Mouse (Mus musculus): Measurements from ENCODE around the gene Abcd1. TPM values are rescaled to one million over a fixed set of nuclear protein-coding genes. Genes with fewer than 3 reads are reported as not detected.
"Not testable (repeated sequence)": the region's sequence is repeated elsewhere in the genome, so short reads cannot be mapped to it uniquely, and the experiment has no call there.

Gene Abcd1
- polyA plus RNA-seq, 1 experiment from 2014 or later, result 10.9 TPM

GRCm38 (mm10) chrX:73715476-73716108 is 805 bp upstream of the Abcd1 start:
- Histone ChIP-seq H3K4me3 (peak overlapping the region; percentile 62), H3K9me3 (replicated peaks) (0 out of 2 replicates have a peak, but pooled peaks cover 3% of the 10 kb centered on the region), H3K27ac (replicated peaks) (peak overlapping the region; percentile 86), H3K27me3 (ENCODE audit: low read depth, poor library complexity, severe bottlenecking) (peaks cover 10% of the 10 kb centered on the region), H3K4me1 (peaks cover 37% of the 10 kb centered on the region), H3K36me3 (peaks cover 31% of the 10 kb centered on the region)
- DNase-seq (ENCODE audit: low spot score), result peak; percentile 13
- WGBS, result 26% methylated on average over 21 of the region's 21 CpGs

GRCm38 (mm10) chrX:73716709-73717545 is 530 bp downstream of the Abcd1 start:
- peak overlapping the region; percentile 62 for H3K4me3 ChIP-seq
- H3K9me3 ChIP-seq (replicated peaks), result 0 out of 2 replicates have a peak, but pooled peaks cover 3% of the 10 kb centered on the region
- DNase-seq (ENCODE audit: low spot score), result no peak
- 34% methylated on average over 30 of the region's 30 CpGs for WGBS
- H3K27ac ChIP-seq (replicated peaks), result peak overlapping the region; percentile 86
- peaks cover 13% of the 10 kb centered on the region for H3K27me3 ChIP-seq (ENCODE audit: low read depth, poor library complexity, severe bottlenecking)
- peaks cover 37% of the 10 kb centered on the region for H3K4me1 ChIP-seq
- peaks cover 20% of the 10 kb centered on the region for H3K36me3 ChIP-seq

GRCm38 (mm10) chrX:73717667-73718066 is 1.3 kb downstream of the Abcd1 start:
- Histone ChIP-seq H3K27me3 (ENCODE audit: low read depth, poor library complexity, severe bottlenecking) (peaks cover 13% of the 10 kb centered on the region), H3K4me3 (peak overlapping the region; percentile 62), H3K9me3 (replicated peaks) (0 out of 2 replicates have a peak, but pooled peaks cover 3% of the 10 kb centered on the region), H3K36me3 (peaks cover 13% of the 10 kb centered on the region), H3K27ac (replicated peaks) (no peak overlapping the region), H3K4me1 (peaks cover 37% of the 10 kb centered on the region)
- 79% methylated on average over 11 of the region's 11 CpGs for WGBS
- DNase-seq (ENCODE audit: low spot score), result no peak

- no peak overlapping the region for H3K27ac ChIP-seq (replicated peaks)
- peaks cover 11% of the 10 kb centered on the region for H3K36me3 ChIP-seq
- H3K4me3 ChIP-seq, result 0 out of 2 replicates have a peak overlapping the region, but pooled peaks have one; percentile 2
- no peak for DNase-seq (ENCODE audit: low spot score)
- WGBS, result 63% methylated on average over 3 of the region's 3 CpGs
- H3K27me3 ChIP-seq (ENCODE audit: low read depth, poor library complexity, severe bottlenecking), result peaks cover 13% of the 10 kb centered on the region
- H3K4me1 ChIP-seq, result peaks cover 37% of the 10 kb centered on the region
- 0 out of 2 replicates have a peak, but pooled peaks cover 3% of the 10 kb centered on the region for H3K9me3 ChIP-seq (replicated peaks)
These were observed 1.9 kb downstream of the Abcd1 start for GRCm38 (mm10) chrX:73718271-73718670.

- no peak for DNase-seq (ENCODE audit: low spot score)
- H3K36me3 ChIP-seq, result peaks cover 6% of the 10 kb centered on the region
These were observed 2.4 kb downstream of the Abcd1 start for GRCm38 (mm10) chrX:73718686-73719362.

GRCm38 (mm10) chrX:73730908-73731307 is 14.5 kb downstream of the Abcd1 start:
- H3K4me1 ChIP-seq, result no peaks in the 10 kb centered on the region
- no peak overlapping the region for H3K4me3 ChIP-seq
- H3K27ac ChIP-seq (replicated peaks), result no peak overlapping the region
- no peaks in the 10 kb centered on the region for H3K27me3 ChIP-seq (ENCODE audit: low read depth, poor library complexity, severe bottlenecking)
- no peak for DNase-seq (ENCODE audit: low spot score)
- WGBS, result 43% methylated on average over 1 of the region's 1 CpGs
- no peaks in the 10 kb centered on the region for H3K9me3 ChIP-seq (replicated peaks)
- peaks cover 7% of the 10 kb centered on the region; the same call in 1 of the 2 replicates for H3K36me3 ChIP-seq

More at GRCm38 (mm10) chrX:73718686-73719362, 2.4 kb downstream of the Abcd1 start:
- 0 out of 2 replicates have a peak, but pooled peaks cover 3% of the 10 kb centered on the region for H3K9me3 ChIP-seq (replicated peaks)
- peaks cover 13% of the 10 kb centered on the region for H3K27me3 ChIP-seq (ENCODE audit: low read depth, poor library complexity, severe bottlenecking)
- peaks cover 37% of the 10 kb centered on the region for H3K4me1 ChIP-seq
- H3K4me3 ChIP-seq, result no peak overlapping the region
- WGBS, result 69% methylated on average over 5 of the region's 5 CpGs
- no peak overlapping the region for H3K27ac ChIP-seq (replicated peaks)

GRCm38 (mm10) chrX:73738155-73738554 is 21.8 kb downstream of the Abcd1 start:
- Histone ChIP-seq H3K27ac (replicated peaks) (no peak overlapping the region), H3K27me3 (ENCODE audit: low read depth, poor library complexity, severe bottlenecking) (no peaks in the 10 kb centered on the region; the same call in 1 of the 2 replicates), H3K4me3 (no peak overlapping the region), H3K36me3 (no peaks in the 10 kb centered on the region), H3K9me3 (replicated peaks) (no peaks in the 10 kb centered on the region), H3K4me1 (no peaks in the 10 kb centered on the region)
- WGBS, result 58% methylated on average over 1 of the region's 1 CpGs
- no peak for DNase-seq (ENCODE audit: low spot score)

- WGBS, result 74% methylated on average over 5 of the region's 5 CpGs
- Histone ChIP-seq H3K9me3 (replicated peaks) (no peaks in the 10 kb centered on the region), H3K4me3 (no peak overlapping the region), H3K27me3 (ENCODE audit: low read depth, poor library complexity, severe bottlenecking) (no peaks in the 10 kb centered on the region; the same call in 1 of the 2 replicates), H3K4me1 (no peaks in the 10 kb centered on the region), H3K27ac (replicated peaks) (no peak overlapping the region), H3K36me3 (no peaks in the 10 kb centered on the region)
- no peak for DNase-seq (ENCODE audit: low spot score)
These were observed 22.8 kb downstream of the Abcd1 start for GRCm38 (mm10) chrX:73739151-73739550.

GRCm38 (mm10) chrX:73739841-73740240 is 23.4 kb downstream of the Abcd1 start:
- not testable (repeated sequence) for H3K4me3 ChIP-seq; H3K36me3 ChIP-seq; H3K27ac ChIP-seq (replicated peaks); H3K9me3 ChIP-seq (replicated peaks); H3K4me1 ChIP-seq; H3K27me3 ChIP-seq (ENCODE audit: low read depth, poor library complexity, severe bottlenecking); DNase-seq (ENCODE audit: low spot score)
- WGBS, result 94% methylated on average over 7 of the region's 7 CpGs

- 72% methylated on average over 1 of the region's 1 CpGs for WGBS
- H3K9me3 ChIP-seq (replicated peaks), result no peaks in the 10 kb centered on the region
- H3K27me3 ChIP-seq (ENCODE audit: low read depth, poor library complexity, severe bottlenecking), result no peaks in the 10 kb centered on the region
These were observed 28.5 kb downstream of the Abcd1 start for GRCm38 (mm10) chrX:73744774-73745481.

GRCm38 (mm10) chrX:73748977-73749376 is 32.6 kb downstream of the Abcd1 start:
- 91% methylated on average over 1 of the region's 1 CpGs for WGBS
- DNase-seq (ENCODE audit: low spot score), result no peak
- Histone ChIP-seq H3K36me3 (no peaks in the 10 kb centered on the region), H3K27me3 (ENCODE audit: low read depth, poor library complexity, severe bottlenecking) (no peaks in the 10 kb centered on the region), H3K9me3 (replicated peaks) (no peaks in the 10 kb centered on the region), H3K4me3 (no peak overlapping the region), H3K27ac (replicated peaks) (no peak overlapping the region), H3K4me1 (no peaks in the 10 kb centered on the region)

More at GRCm38 (mm10) chrX:73744774-73745481, 28.5 kb downstream of the Abcd1 start:
- Histone ChIP-seq H3K27ac (replicated peaks) (no peak overlapping the region), H3K36me3 (no peaks in the 10 kb centered on the region), H3K4me1 (no peaks in the 10 kb centered on the region), H3K4me3 (no peak overlapping the region)
- no peak for DNase-seq (ENCODE audit: low spot score)

Measured in midbrain, embryonic 10.5 days (tissue).